In the genomic region with DNA sequence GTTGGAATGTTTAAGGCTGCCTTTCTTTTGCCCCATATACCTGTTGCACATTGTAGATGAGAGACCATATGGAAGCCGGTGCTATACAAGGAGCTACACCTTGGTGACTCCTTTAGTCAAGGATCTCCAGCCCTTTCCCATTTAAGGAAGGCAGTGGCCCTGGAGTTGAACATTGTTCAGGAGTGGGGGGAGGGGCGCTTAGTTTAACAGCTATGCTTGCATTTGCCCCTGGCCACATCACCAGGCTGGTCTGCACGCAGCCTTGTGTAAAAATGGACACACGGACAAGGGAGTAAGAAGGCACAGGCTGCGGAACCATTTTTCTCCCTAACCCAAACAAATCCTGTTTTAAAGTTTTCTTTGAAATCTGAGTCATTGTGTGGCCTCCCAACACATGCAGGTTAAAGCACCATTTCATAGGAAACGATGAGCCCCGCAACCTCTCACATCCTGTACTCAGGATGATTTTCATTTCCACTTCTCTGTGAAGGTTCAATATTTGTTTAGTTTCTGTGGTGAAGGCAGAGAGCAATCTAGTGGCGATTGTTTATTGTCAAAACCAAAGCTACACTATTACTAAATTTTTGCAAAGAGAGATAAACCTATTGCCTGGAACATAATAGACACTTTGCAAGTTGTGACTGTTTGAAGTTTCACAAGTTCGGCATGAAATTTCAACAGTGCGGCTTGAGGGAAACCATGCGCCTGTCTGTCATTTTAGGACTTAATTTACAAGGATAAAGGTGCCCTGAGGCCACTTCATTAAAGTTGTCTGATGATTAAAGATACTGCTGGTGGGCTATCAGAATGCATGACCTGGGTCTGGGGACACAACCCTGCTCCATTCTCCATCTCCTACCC, we compare ENCODE assay signal across 18 mouse cellular contexts.
DNase-seq lines count a peak whose midpoint lies in the region; ATAC-seq lines count a peak whose summit lies in the region.
"Had no signal": no experiment of that assay in that cellular context is flagged by ENCODE, and none has a peak within 500 bp of the region (broad histone marks: within the 10 kb centered on the region; RNA-seq: fewer than 3 reads in every experiment).

No protein-coding gene starts in this region.

- 85% methylated on average over 11 of the region's 11 CpGs for WGBS in hindbrain, embryonic 14.5 days

- H3K9ac ChIP-seq in hindbrain, embryonic 14.5 days: no peak overlapping the region
- H3K9ac ChIP-seq: embryonic facial prominence, embryonic 13.5 days; lung, embryonic 14.5 days; midbrain, embryonic 13.5 days had no signal

- no peaks in the 10 kb centered on the region for H3K9me3 ChIP-seq in hindbrain, embryonic 14.5 days (ENCODE audit: control insufficient read depth, low read length)
- H3K9me3 ChIP-seq: embryonic facial prominence, embryonic 13.5 days; midbrain, embryonic 13.5 days had no signal

- H3K4me3 ChIP-seq in hindbrain, embryonic 14.5 days (replicated peaks; ENCODE audit: low read length): no peak overlapping the region
- H3K4me3 ChIP-seq: embryonic facial prominence, embryonic 13.5 days; gastrocnemius, adult 2 months; midbrain, embryonic 13.5 days had no signal

- no peaks in the 10 kb centered on the region for H3K27me3 ChIP-seq in hindbrain, embryonic 14.5 days (ENCODE audit: control insufficient read depth, insufficient read depth, low read length)
- H3K27me3 ChIP-seq: embryonic facial prominence, embryonic 13.5 days; midbrain, embryonic 13.5 days had no signal

- H3K4me1 ChIP-seq in hindbrain, embryonic 14.5 days (replicated peaks; ENCODE audit: control insufficient read depth, insufficient read depth, low read length): no peaks in the 10 kb centered on the region
- H3K4me1 ChIP-seq: midbrain, embryonic 13.5 days had no signal

- no peaks in the 10 kb centered on the region for H3K36me3 ChIP-seq in hindbrain, embryonic 14.5 days (replicated peaks; ENCODE audit: control insufficient read depth, insufficient read depth)
- H3K36me3 ChIP-seq: embryonic facial prominence, embryonic 13.5 days; midbrain, embryonic 13.5 days had no signal

- DNase-seq in embryo, embryonic 10.5 days (ENCODE audit: low spot score): peak; percentile 51
- no peak for DNase-seq in embryo, embryonic 9.5 days (ENCODE audit: extremely low spot score)
- peak; percentile 46 for DNase-seq in testis, postnatal 10 days (ENCODE audit: low spot score)
- DNase-seq in testis, postnatal 14 days (ENCODE audit: low spot score): no peak
- peak; percentile 50 to 57 for DNase-seq in kidney, postnatal 25 days
- no peak for DNase-seq in hindbrain, embryonic 14.5 days (ENCODE audit: low spot score)
- DNase-seq in urinary bladder, postnatal 4 days (ENCODE audit: low spot score in 2 of 2): no peak
- DNase-seq in frontal cortex, postnatal 14 days (ENCODE audit: low spot score in 2 of 2): no peak
- DNase-seq: adrenal gland, adult 8-10 months; cerebellum, adult 9-10 months; gastrocnemius, adult 2 months; heart, postnatal 4 days; layer of hippocampus, postnatal 36 days; left cerebral cortex, postnatal 4 days; lung, embryonic 14.5 days; thymus, postnatal 14 days had no signal

- no peak overlapping the region for H3K27ac ChIP-seq in hindbrain, embryonic 14.5 days
- H3K27ac ChIP-seq: embryonic facial prominence, embryonic 13.5 days; gastrocnemius, adult 2 months; midbrain, embryonic 13.5 days had no signal

- no peak for ATAC-seq in hindbrain, embryonic 14.5 days (ENCODE audit: low FRiP score)
- ATAC-seq: midbrain, embryonic 13.5 days had no signal

- no peak overlapping the region for H3K4me2 ChIP-seq in hindbrain, embryonic 14.5 days (replicated peaks)
- H3K4me2 ChIP-seq: embryonic facial prominence, embryonic 13.5 days; lung, embryonic 14.5 days; midbrain, embryonic 13.5 days had no signal

Comparison
In these comparisons a context has a peak if more than half of its experiments do, and no peak if none do; other contexts are left out.
1. DNase-seq: peak in embryo, embryonic 10.5 days (single experiment), testis, postnatal 10 days (single experiment) and kidney, postnatal 25 days (2 of 2); none in embryo, embryonic 9.5 days (single experiment), testis, postnatal 14 days (single experiment), hindbrain, embryonic 14.5 days (single experiment), urinary bladder, postnatal 4 days (0 of 2) and frontal cortex, postnatal 14 days (0 of 2).